Mouse (Mus musculus): ENCODE results near the gene Gpc6.

Gpc6 gene

DNA sequence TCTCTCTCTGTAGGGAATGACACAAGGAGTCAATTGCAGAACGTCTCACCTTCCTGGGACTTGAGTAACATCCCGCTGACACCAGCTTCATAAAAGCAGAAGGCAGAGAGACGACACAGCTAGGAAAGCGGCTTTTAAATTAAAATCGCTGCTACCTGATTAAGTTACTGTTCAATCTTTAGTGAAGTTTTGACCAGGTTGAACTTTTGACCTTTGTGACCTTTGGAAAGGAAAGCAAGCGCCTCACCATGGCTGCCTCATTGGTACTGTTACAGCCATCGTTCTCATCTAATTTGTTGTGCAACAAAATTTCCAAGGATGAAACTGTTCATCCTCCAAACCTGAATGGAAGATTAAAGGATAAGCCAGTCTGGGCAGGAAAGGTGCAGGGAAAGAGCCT, 830.1 kb downstream of the Gpc6 start:
- DNase-seq, result no peak

DNA sequence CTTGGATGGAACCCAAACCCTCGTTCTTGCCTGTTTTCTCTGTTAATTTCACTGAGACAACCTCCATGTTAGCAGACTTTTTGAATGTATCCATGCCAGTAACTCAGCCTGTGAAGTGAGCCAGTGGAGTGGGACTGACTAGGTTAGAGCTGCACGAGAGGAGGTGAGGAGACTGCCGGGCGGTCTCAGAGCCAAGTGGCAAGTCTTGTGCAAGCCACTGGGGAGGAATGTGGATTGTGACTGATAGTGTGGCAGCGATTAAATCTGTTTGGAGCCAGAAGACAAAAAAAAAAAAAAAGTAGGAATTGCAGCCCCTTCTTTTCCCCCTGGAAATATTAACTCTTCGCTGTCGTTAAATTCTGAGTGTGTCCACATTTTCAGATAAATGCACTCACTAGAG, 831.4 kb downstream of the Gpc6 start:
- no peak for DNase-seq

DNA sequence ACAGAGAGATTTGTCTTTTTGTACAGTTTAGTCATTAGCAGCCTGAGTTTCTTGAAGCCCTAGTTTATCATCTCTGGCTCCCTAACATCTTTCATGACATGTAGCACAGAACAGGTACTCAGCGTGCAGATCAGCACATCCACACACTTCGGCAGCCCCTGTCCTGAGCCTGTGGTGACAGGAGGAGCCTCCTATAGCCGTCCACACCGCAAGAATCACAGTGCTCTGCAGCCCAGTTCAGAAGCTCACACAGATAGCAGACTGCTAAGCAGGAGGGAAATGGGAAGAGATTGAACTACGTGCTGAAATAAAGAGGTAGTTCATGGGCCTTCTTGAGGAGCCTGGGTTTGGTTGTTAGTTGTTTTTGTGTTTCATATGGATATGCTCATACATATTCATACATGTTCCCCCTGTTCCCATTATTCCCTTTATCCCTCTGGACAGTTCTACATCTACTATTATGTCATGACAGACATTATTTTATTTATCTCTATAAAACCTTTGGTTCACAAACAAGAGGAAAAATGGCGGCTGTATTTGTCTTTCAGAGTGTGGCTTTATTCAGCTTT, 832.8 kb downstream of the Gpc6 start:
- no peak for DNase-seq

DNA sequence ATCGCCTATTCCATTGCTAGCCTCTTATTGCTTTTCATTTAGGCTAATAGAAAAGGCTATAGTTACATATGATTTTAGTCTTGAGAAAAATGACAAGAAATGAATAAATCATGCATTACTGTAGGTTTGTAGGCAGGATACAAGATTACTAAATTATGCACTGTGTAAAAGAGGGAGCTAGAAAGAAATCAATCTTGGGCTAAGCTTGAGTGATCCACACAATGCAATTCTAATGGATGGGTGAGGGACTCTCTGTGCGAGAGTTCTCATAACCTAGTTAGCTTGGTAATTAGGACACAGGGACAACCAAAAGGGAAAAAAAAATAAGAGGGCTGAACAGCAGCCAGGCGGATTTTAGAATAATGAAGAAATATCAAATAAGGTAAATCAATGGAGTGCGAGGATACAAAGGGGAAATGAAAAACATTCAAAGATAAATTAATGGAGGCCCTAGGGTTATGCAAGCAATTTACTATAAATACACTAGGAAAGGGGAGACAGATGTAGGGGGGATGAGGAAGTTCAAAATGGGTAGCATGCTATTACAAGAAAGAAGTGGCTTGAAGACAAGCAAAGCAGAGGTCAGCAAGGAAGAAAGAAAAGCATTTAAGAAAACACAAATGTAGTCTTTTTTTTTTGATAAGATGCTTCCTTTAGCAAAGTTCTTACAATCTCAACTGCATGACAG, 835.9 kb downstream of the Gpc6 start:
- no peak for DNase-seq

DNA sequence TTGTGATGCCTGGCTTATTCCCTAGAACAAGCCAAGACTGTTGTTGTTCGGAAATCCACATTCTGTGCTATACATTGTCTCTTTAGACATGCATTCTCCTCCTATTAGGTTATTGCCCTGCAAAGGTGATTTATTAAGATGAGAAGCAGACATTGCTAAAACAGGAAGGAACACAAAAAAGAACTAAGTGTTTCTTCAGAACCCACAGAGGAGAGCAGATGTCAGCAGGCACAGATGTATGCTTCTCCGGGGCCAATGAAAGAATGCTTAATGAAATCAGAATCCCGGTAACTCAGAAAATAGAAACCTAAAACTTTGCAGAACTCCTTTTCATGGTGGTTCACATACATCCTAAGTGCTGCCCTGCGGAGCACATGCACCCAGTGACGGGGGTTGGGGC, 837.8 kb downstream of the Gpc6 start:
- no peak for DNase-seq

DNA sequence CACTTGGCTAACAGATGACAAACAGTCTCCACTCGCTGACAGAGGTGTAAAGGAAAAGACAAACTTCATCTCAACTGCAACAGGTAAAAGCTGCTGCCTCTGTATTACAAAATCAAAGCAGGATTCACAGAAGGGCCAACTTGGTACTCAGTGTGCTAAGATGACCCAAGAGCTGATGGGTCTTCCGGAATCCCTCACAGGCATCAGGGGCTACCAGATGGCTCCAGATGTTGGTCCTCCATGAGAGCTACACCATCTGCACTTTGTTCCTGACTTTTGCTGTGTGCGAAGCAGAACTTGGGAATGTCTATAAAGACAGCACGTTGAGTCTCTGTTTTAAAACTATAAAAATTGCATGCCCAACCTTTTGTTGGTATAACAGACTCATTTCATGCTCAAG, 842.7 kb downstream of the Gpc6 start:
- DNase-seq, result no peak

DNA sequence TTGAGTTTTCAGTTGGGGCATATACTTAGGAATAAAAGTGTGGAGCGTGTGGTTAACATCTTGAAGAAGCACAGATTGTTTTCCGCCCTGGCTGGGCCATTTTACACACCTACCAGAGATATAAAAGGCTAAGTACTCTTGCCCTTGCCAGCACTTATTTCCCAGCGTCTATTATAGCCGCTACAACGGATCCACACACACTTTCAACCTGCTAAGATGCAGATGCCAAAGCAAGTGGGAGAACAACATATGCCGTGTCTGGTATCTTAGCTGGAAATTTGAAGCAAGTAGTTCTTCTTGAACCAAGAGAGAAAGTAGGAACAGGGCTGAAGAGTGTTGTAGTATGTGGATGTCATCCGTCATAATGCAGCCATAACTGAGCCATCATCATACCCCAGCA, 843.6 kb downstream of the Gpc6 start:
- no peak for DNase-seq

DNA sequence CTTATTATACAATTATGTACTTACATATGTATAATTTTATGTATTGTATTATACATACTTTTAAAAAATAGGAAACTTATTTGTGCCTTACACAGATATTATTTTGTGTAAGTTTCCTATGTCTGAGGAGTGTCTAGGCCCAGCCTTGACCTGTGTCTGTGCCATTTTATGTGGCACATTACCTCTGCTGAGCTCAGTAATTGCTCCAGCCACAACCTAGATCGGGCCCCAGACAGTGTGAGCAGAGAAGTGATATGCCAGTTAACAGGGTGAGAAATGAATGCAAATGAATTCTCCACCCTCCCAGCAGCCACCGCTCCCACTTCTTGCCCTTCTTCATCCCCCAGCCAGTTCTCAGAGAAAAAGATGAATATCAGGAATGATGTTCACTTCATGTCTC, 848.3 kb downstream of the Gpc6 start:
- no peak for DNase-seq

DNA sequence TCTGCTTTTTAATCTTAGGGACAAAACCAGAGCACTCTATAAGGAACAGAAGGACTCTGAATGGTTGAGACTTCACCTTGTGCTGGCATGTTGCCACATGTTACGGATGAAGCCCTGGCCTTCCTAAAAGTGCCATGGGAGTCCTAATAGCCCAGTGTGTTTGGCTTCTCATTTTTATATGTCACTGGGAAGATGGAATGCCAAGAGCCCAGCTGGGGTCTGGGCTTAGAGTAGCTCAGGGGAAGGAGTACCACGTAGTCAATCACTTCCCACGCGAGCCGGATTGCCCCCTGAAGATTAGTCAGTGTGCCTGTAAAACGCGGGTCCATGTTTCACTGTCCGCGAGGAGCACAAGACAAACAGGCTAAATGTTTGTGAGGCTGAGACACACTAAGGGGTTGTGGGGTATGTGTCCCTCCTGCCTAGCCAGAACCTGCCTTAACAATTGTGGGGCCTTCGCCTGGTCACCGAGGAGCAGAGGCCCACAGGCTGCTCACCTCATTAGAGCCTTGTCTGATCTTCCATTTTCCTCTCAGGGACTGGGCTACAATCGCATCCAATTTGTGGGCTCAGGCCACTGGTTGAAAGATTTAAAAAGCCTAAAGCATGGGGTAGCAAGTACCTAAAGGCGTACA, 852.9 kb downstream of the Gpc6 start:
- peak; percentile 30 to 42 for DNase-seq

DNA sequence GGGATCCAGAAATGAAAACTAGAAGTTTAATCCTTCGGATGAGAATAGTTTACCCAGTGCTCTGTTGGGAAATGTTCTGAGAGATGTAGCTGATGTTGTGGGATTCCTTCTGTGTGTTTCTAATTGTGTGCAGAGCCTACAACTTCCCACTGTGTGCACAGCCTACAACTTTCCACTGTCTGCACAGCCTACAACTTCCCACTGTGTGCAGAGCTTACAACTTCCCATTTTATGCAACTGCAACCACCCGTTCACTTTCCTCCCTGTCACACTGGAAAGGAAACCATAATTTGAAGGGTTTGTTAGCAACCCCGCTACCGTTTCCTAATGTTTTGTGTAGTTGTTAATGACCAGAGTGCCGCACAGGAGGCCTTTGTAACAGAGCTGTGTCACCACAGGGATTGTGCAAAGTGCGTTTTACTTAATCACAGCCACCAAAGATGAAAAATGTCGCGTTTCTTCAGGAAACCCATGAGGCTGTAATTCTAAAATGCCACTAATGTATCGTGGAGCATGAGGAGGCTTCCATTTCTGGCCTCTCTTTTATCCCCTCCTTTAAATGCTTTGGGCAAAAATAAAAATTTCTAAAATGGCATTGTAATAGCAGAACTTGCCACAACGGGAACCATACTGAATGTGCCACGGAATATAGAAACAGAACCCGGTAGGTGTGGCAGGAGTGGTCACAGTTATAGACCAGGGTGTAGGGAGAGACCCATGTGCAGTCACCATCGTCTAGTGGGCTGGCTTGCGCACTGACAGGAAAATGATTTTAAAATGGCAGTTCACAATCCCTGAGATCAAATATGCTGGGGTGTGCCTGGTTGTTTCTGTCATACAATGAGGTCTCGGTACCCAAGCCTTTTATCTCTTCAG, 853.7 kb downstream of the Gpc6 start:
- no peak for DNase-seq

DNA sequence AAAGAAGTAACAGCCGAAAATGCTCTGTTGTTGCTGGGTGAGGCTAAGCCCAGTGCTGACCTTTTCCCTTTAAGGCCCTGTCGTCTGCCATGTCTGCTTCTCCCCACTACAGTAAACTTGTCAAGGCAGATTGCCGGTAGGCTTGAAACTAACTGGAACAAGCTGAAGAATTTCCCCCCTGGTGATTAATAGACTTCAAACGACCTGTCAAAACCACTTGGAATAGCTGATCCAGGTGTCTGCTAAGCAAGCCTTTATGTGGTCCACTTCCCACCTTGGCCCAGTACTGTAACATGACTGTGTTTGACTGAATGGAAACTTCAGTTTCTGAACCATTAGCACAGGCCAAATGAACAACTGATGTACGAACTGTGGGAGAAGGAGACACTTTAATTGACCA, 856.6 kb downstream of the Gpc6 start:
- no peak for DNase-seq

DNA sequence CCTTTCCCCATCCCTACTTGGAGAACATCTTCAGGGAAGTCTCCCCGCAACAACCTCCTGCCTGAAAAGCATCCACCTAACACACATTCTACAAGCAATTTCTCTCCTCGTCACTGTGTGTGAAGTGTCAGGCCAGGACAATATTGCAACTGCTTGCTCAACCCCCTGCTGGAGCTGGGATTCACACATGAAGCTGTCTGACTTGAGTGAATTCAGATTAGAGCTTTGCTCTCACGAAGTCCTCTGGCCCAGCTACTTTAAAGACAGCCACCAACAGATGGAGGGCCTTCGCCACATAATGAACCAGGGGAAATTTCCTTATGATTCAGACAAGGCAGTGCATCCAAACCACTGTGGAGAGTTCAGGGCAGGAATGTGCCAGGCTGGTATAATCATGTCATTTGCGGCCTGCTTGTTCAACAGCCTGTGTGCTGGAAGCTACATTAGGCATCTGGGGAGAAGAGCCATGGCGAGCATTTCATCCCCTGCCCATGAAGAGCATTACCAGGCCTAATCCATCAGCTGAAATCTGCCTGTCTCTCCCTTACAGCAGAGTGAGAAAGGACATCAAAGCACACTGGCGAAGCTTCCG, 858.7 kb downstream of the Gpc6 start:
- DNase-seq, result peak; percentile 9 to 10

DNA sequence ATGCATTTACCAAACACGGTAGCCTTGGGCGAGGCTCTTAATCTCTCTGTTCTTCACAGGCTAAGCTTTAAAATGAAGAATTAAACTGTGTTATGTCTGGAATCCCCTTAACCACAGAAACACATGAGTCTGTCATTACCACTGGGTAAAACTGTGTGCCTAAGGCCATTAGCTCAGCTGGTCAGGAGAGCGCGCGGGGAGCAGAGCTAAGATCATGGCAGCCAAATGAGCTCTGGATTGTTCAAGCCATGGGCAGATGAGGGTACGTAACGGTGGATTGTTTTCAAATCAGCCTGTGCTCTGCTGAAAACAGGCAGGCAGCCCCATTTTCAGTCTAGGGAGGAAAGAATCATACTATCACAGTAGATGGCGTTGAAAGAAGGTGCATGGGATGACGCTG, 859.8 kb downstream of the Gpc6 start:
- DNase-seq, result no peak

DNA sequence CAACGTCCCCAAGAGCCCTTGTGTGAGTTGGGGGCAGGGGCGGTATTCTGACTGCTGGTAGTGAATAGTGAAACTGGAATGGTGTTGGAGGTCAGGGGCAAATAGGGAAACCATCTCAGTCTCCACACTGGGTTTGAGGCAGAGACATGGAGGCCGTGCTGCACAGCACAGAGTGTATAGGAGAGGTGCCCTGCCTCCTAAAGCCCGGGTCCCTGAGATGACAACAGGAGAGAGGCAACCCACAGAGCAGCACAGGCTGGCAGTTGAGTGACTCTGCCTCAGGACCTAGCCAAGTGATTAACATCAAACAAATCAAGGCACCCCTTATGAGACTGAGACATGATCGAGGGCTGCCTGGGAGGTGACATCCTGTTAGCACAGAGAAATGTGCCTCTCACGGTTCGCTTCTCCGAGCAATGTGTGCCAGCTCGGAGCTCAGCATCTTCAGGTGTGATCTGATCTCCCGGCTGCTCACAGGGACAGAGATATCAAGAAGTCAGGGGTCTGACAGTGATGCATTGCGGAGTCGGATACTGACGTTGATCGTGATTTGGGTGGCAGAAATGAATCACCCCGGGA, 860.5 kb downstream of the Gpc6 start:
- no peak for DNase-seq

DNA sequence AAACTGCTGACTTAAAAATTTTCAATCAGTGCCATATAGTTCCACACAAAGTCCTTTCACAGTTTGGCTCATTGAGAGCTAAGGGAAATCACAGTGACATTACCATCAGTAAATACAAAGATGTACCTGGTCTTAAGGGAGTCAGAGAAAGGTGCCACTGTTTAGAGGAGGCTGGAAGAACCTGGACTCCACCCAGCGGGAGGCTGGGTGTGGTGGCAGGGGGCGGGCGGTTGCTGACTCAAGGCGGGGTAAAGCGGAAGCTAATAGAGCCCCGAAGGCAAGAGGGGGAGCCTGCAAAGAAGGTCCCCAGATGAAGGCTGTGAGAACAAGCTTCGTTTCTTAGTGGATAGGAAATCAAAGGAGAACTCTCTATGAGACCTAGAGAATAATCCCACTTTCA, 861.5 kb downstream of the Gpc6 start:
- no peak for DNase-seq

DNA sequence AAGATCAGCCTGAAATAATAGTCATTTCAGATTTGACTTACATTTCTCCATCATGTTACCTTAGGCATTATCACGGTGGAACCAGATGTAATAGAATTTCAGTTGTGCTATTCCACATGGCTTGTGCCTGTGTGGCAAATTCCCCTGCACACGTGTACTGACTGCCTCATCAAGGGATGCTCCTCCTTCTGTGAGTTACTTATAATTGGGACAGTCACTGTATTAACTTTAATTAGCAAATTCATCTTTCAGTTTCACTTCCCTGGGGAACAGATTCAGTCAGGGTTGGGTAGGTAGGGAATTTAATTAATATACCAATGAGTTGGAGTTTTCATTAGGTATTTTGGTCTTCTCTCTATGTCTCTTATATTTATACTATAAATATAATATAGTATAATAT, 869.8 kb downstream of the Gpc6 start:
- DNase-seq, result no peak

DNA sequence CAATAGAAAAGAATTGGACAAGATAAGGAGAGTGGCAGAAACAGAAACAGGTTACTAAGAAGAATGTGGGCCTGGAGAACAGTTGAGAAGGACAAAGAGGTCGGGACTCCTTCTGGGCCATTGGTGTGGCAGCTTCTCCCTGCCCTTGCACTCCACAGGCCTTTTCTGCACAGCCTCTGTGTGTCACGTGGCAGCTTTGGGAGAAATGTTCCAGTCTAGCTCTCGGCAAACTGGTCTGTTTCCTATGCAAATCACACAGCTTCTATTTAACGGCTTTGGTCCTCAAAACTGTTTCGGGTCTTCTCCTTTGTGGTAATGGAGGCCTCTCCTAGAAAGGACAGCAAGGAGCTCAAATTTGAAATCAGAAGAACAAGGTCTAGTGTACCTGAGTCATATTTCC, 871.5 kb downstream of the Gpc6 start:
- DNase-seq, result no peak

DNA sequence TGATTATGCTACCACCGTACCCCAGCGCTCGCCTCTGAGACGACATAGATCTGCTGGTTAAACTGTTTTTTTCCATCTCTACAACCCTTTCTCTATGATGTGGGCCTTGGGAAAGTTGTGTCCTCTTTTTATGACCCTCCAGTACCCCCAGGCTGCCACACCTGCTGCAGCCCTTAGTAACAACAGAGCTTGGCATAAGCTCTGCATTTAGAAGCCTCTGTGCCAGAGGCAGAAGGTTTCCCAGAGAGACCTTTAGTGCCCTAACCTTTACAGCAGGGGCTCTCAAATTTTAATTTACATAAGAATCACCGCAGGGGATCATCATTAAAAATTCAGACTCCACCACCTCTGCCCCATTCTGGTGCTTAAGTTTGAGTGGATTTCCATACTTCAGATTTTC, 875.3 kb downstream of the Gpc6 start:
- DNase-seq, result no peak

DNA sequence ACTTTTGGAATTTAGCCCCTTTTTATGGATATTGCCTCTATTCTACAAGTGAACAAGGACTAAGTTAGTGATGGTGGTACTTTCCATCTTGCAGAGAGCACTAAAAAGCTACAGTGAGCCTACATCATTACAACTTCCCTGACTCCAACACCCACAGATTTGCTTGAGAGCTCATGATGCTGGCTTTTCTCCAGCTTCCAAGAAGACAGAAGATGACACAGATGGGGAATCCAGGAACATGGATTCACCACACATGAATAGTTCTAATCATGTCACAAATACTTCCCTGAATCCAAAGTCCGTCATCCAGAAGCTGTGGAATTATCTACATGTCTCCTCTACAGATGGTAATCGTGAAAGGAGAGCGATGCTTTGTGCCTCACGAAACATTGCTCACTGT, 882.7 kb downstream of the Gpc6 start:
- peak; percentile 30 to 55 for DNase-seq

DNA sequence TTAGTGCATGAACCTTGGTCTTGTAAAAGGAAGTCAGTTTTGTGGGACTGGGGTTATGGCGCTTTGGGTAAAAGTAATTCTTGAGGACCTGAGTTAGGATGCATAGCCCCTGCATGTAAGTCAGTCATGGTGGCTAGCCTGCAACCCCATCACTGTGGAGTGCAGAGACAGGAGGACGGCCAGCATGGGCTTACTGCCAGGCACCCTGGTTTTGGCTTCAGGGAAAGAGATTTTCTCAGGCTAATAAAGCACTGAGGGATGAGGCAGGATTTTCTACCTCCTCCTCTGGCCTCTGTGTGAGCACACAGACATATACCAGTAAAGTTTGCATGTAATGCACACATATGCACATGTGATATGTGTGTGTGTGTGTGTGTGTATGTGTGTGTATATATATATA, 883.2 kb downstream of the Gpc6 start:
- peak; percentile 80 to 81 for DNase-seq

DNA sequence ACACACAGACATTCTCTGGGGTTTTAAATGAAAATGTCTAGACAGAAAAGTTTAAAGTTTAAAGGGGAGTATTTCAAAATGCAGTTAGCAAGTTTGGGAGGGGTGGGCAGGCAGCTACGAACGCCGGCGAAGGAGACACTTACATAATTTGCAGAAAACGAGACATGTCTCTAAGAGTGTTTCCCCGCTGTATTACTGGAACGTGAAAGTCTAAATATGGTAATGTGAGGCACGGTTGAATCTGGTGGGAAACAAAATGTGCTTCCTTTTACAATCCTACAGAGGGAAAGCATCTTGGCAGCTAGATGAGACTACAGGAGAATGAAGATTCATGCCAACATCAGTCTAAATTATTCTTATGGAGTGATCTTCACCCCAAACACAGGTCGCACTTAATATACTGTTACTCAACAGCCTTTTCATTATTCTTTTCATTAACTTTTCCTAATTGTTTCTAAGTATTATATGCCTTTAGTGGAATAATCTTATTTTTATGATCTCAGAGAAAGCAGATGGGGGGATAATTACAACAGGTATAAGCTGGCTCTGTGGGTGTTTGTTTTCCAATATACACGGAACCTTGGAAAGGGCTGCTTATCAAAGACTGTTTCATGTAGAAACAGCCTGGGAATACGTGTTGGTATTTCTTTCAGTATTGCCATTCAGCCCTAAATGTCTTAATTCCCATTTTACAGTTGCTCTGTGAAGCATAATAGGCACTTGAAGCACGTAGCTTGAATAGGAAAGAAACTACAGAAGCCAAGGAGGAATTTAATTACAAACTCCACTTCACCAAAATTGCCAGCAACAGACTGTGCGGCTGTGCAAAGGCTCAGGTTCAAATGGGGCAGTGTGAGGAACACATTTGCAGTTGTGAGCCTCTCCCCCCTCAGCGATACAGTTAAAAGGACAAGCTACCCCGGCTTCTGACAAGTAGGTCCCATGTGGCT, 885.5 kb downstream of the Gpc6 start:
- DNase-seq, result no peak

DNA sequence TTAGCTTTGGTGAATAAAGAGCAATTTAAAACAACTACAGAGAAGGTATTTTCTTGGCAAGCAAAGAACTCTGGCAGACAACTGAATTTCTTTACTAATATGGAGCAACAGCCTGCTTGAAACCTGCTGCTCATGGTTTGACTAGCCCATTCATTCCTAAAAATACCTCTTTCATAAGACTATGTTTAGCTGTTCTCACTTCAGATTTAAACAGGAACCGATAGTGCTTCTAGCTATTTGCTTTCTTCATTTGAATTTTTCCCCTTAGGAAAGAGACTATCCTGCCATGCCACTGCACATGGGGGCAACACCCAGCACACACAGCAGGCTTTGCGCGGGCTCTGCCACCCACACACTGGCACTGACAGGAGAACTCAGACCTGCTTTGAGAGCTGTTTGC, 888.4 kb downstream of the Gpc6 start:
- no peak for DNase-seq

Measured in cerebellum, postnatal 14 days (tissue).